Mouse (Mus musculus): ENCODE results near the gene Nudt12. TPM values are rescaled to one million over a fixed set of nuclear protein-coding genes. Genes with fewer than 3 reads are reported as not detected.

Nudt12 gene
- total and polyA plus RNA-seq, 3 experiments: 4.5 to 16.9 (median 14.6) TPM

GRCm38 (mm10) chr17:58973237-58973636 is 39.9 kb downstream of the Nudt12 start:
- TF ChIP-seq POLR2A (IDR thresholded peaks at IDR 0.05; ENCODE audit: insufficient read depth, low read depth, low read length) (no peak), CTCF (IDR thresholded peaks at IDR 0.05) (no peak), EP300 (IDR thresholded peaks at IDR 0.05; ENCODE audit: insufficient read depth, low read depth, low read length) (no peak)
- no peak for DNase-seq
- H3K4me3 ChIP-seq: no peak overlapping the region
- intact Hi-C loops (cut with DNase I): no loop called here
- H3K9ac ChIP-seq (ENCODE audit: low read depth, low read length): no peak overlapping the region
- H3K79me2 ChIP-seq (replicated peaks; ENCODE audit: control insufficient read depth, insufficient read depth, low read length): no peaks in the 10 kb centered on the region
- H3K27ac ChIP-seq: no peak overlapping the region
- no peaks in the 10 kb centered on the region for H3K27me3 ChIP-seq (ENCODE audit: control insufficient read depth, insufficient read depth, low read length)
- H3K36me3 ChIP-seq (ENCODE audit: control insufficient read depth, insufficient read depth, low read length): no peaks in the 10 kb centered on the region
- 58% methylated on average over 5 of the region's 5 CpGs for WGBS
- no peaks in the 10 kb centered on the region for H3K4me1 ChIP-seq (ENCODE audit: control insufficient read depth, insufficient read depth, low read length)

GRCm38 (mm10) chr17:58959905-58960304 is 53.3 kb downstream of the Nudt12 start:
- Histone ChIP-seq H3K36me3 (ENCODE audit: control insufficient read depth, insufficient read depth, low read length) (no peaks in the 10 kb centered on the region), H3K4me3 (no peak overlapping the region), H3K9ac (ENCODE audit: low read depth, low read length) (no peak overlapping the region), H3K27me3 (ENCODE audit: control insufficient read depth, insufficient read depth, low read length) (no peaks in the 10 kb centered on the region), H3K4me1 (ENCODE audit: control insufficient read depth, insufficient read depth, low read length) (no peaks in the 10 kb centered on the region), H3K79me2 (replicated peaks; ENCODE audit: control insufficient read depth, insufficient read depth, low read length) (no peaks in the 10 kb centered on the region), H3K27ac (no peak overlapping the region)
- 18% methylated on average over 3 of the region's 3 CpGs for WGBS
- no peak for DNase-seq
- no peak for TF ChIP-seq EP300 (IDR thresholded peaks at IDR 0.05; ENCODE audit: insufficient read depth, low read depth, low read length)
- peak; percentile 40 for TF ChIP-seq CTCF (IDR thresholded peaks at IDR 0.05)
- TF ChIP-seq POLR2A (IDR thresholded peaks at IDR 0.05; ENCODE audit: insufficient read depth, low read depth, low read length): no peak
- intact Hi-C loops (cut with DNase I): no loop called here

- Histone ChIP-seq H3K4me1 (ENCODE audit: control insufficient read depth, insufficient read depth, low read length) (no peaks in the 10 kb centered on the region), H3K27ac (no peak overlapping the region), H3K79me2 (replicated peaks; ENCODE audit: control insufficient read depth, insufficient read depth, low read length) (no peaks in the 10 kb centered on the region), H3K9ac (ENCODE audit: low read depth, low read length) (no peak overlapping the region), H3K27me3 (ENCODE audit: control insufficient read depth, insufficient read depth, low read length) (no peaks in the 10 kb centered on the region), H3K4me3 (no peak overlapping the region), H3K36me3 (ENCODE audit: control insufficient read depth, insufficient read depth, low read length) (no peaks in the 10 kb centered on the region)
- TF ChIP-seq POLR2A (IDR thresholded peaks at IDR 0.05; ENCODE audit: insufficient read depth, low read depth, low read length) (no peak), EP300 (IDR thresholded peaks at IDR 0.05; ENCODE audit: insufficient read depth, low read depth, low read length) (no peak), CTCF (IDR thresholded peaks at IDR 0.05) (no peak)
- intact Hi-C loops (cut with DNase I): no loop called here
- WGBS: 92% methylated on average over 1 of the region's 1 CpGs
- no peak for DNase-seq
Observed at GRCm38 (mm10) chr17:58957055-58957454, 56.1 kb downstream of the Nudt12 start.

Other genes with a start within 250 kb of the Nudt12 start
- not detected for gene Pdzph1, start 22.0 kb downstream of the Nudt12 start, total RNA-seq (2021)
- not detected in 2 replicates for gene Pdzph1, start 22.0 kb downstream of the Nudt12 start, polyA plus RNA-seq (2012; rRNA removed)

Data from heart, adult 2 months (tissue).